Mouse (Mus musculus) retina, postnatal 7 days (tissue): ENCODE data around the gene Tmem132c.
A peak's percentile ranks its signal among the peaks of the same experiment; 100 is the strongest.

Source experiments
- DNase-seq: peaks from one replicate; pipeline ENCODE4 v3.0.0-alpha.2; 2012; ENCODE audit warnings: low read depth, low spot score

The Tmem132c gene

DNA sequence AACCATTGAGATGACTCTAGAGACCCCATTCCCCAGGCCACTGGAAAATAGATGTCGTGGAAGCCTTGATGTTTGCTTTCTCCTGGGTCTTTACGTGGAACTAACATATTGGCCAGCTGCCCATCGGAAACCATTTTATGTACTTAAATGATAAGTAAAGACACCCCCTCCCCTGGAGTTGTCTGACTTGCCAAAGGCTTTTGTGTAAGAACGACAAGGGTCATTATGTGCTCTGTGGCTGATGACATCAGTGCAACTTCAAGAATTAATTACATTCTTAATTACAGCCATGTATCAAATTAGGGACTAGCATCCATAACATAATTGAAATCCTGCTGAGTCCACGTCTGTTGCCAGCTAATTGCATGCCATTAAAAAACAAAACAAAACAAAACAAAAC is 45.3 kb downstream of the Tmem132c start:
- DNase-seq, result no peak

DNA sequence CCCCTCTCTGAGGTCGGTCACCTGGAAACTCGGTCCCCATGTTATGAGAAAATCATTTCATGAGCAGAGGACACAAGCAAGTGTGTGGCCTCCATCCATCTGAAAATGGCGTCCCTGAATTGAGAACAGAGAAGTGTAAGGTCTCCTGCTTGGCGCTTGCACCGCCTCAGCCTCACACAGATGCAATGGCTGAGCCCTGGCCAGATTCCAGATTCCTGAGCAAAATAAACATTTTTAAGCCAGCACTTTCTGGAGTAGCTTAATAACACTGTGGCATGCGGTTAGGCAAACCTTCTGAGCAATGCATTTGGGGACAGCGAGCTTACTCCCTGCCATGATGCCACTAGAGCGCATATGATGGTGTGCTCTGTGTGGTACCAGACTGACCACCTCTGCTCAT is 48.1 kb downstream of the Tmem132c start:
- no peak for DNase-seq

DNA sequence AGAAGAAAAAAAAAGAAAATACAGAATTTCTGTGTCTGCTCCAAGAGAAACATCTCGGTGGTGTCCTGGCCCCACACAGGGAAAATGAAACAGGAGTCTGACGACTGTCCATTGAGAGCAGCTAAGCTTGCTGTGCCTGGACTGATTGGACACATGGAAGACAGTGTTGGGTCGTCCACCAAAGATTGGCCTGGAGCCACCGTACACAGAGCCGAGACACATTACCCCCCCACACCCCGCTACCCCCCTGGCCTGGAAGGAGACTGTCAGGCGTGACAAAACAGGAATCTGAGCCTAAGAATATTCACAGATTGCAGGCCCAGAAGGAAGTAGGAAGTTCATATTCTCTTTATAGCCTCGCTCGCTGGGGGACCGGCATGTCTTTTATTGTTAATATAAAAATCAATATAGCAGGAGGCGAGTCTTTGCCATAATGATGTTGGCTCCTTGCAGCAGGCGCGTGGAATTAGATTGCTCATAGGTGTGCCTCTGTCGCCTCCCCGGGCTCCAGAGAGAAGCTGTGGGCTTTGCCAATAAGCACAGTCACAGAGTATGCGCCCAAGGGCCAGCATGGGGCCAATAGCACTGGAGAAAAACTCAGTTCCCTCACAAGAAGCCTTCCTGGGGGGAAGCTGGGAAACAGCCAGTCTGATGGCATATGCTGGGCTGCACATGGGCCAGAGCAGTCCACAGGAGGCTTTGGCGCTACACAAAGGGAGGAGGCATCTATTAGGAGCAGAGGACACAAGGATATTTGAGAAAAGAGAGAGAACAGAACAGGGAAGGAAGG is 49.0 kb downstream of the Tmem132c start:
- no peak for DNase-seq

DNA sequence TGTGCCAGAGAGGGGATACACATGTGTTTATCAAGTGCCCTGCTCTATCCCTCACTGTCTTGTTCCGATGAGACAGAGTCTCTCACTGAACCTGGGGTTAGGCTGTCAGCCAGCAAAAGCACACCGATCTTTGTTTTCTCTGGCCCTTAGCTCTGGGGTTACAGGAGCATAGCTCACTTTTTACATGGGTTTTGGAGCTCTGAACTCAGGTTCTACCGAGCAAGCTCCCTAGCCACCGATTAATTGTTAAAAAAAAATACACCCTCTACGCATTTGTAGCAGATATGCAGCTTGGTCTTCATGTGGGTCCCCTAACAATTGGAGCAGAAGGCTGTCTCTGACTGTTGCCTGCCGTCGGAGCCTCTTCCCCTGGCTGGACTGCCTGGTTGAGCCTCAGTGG is 50.0 kb downstream of the Tmem132c start:
- DNase-seq, result no peak

DNA sequence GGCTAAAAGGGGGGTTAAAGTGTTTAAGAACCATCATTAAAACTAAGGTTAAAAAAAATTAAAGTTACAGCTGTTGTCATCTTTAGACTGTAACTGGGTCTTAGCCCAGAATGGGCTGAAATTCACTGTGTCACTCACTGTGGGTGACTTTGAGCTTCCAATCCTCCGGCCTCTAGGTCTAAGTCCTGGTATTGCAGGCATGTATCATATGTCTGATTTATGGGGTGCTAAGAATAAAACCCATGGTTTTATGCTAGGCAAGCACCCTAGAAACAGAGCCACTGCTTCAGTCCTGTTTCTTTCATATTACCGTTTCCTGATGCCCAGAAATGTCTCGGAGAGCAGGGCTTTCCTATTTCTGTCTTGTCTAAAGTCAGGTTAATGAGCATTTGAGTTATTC is 52.1 kb downstream of the Tmem132c start:
- DNase-seq, result no peak

DNA sequence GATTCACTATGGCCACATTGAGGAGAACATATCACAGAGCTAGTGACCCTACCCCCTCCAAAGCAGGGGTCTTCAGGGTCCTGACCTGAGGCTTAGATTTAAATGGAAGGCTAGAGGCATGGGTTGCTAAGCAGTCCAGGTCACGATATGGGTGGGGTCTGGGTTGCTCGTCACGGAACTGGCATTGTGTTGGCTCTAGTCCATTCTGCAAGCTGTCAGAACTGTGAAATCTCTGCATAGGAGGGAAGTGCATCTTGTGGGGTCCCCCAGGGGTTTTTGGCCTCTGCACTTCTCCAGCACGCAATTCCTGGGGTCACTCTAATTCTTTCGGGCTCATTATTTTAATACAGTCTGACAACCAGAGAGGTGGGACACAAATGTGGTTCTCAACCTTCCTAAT is 55.9 kb downstream of the Tmem132c start:
- no peak for DNase-seq

DNA sequence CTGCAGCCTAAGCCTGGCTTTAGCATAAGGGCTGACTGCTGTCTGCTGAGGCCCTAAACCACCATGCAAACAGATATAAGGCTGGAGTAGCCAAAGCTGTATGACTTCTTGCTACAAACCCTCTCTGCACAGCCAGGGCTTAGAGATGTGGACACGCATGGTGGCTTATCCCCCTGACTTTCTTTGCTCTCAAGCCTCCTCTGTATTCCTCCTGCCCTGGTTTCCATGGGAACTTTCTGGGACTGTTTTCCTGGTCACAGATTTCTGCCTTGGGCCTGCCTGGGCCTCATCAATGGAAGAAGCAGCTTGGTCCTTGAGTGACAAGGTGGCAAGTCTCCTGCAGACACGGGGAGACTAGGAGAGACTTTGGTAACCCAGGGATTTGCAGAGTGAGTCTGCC is 56.5 kb downstream of the Tmem132c start:
- DNase-seq, result no peak

DNA sequence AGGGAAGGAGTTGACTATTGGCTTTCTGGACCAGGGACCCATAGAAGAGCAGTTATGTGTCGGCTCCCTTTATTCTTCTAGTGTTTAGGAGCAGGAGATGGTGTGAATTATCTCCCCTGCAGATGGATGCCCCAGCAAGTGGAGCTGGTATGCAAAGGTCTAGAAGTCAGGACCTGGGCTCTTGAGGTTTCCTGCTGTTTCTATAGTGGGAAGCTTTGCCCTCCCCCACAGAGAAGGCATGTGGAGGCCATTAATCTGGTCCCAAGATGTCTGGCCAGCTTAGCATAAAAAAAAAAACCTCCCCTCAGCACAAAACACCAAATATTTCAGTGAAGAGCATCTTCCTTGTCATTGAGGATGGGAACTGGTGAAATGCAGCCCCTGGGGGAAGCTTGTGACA is 57.4 kb downstream of the Tmem132c start:
- no peak for DNase-seq

DNA sequence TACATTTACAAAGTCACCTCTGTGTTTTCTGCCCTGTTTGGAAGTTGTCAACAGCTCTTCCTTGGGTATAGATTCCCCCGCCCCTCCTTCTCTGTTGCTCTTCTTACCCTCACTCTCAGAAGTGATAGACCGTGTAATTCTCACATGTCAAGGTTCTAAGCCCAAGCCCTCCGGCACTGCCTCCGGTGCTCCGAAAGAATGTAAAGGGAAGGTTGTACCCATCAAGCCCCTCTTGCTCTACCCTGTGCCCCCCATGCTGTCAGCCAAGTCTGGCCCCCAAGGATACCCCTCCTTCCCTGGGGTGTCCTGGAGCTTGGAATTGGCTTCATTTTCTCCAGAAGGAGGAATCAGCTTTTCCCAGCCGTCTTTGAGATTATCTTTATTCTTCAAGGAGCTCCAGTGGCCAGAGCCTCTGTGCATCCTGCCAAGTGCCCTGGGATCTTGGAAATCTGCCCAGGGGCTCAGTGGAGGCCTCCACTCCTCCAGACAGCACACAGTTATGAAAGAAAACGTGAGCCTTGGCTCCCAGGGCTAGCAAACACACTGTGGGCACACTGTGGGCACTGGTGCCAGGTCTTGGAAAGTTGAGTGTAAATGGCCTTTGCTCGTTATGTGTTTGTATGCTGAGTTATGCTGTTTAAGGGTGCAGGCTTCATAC is 59.1 kb downstream of the Tmem132c start:
- no peak for DNase-seq

DNA sequence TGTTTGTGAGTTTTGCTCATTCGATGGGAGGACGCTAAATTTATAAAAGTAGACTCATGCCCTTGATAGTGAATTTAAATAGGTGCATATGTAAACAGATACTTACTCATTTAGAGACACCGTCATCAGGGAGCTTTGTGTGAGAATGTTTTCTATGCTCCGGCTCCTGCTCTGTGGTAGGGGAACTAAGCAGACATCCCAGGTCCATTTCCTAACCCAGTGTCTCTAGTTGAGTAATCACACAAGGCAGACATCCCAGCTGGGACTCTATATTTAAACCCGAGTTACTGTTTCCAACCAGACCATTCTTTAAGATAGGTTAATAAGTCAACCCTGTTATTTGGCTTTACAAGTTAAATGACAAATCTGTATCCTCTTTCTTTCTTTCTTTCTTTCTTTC is 63.7 kb downstream of the Tmem132c start:
- DNase-seq, result no peak

DNA sequence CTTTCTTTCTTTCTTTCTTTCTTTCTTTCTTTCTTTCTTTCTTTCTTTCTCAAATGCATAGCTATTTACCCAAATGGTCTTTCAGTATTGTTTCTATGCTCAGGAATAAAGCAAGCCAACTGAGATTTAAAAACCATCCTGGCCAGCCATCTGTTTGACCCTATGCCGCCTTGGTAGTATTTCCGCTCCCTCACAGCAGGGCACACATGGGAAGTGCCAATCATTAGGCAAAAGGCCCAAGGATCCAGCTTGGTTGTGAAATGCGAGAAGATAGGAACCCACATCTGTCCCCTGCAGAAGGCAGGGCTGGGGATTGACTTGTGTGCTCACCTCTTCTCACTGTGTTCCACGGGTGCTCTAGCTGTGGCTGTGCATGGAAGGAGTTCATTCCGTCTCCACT is 64.1 kb downstream of the Tmem132c start:
- no peak for DNase-seq

DNA sequence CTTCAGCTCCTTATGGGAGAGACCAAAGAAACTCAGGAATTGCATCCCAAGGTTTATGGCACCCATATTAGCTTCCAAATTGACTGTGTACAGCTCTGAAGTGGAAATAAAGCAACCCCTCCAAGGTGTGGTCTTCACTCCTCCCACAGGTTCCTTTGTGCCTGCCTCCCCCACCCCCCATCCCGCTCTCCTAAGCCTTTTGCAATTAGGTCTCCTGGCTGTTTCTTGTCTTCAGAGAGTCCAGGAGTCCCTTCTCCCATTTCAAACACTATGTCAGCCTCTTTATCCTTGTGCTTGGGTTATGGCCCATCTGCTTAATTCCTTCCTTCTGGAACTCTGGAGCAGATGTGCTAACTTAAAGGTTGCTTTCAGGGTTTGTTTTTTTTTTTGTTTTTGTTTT is 65.1 kb downstream of the Tmem132c start:
- DNase-seq, result no peak

DNA sequence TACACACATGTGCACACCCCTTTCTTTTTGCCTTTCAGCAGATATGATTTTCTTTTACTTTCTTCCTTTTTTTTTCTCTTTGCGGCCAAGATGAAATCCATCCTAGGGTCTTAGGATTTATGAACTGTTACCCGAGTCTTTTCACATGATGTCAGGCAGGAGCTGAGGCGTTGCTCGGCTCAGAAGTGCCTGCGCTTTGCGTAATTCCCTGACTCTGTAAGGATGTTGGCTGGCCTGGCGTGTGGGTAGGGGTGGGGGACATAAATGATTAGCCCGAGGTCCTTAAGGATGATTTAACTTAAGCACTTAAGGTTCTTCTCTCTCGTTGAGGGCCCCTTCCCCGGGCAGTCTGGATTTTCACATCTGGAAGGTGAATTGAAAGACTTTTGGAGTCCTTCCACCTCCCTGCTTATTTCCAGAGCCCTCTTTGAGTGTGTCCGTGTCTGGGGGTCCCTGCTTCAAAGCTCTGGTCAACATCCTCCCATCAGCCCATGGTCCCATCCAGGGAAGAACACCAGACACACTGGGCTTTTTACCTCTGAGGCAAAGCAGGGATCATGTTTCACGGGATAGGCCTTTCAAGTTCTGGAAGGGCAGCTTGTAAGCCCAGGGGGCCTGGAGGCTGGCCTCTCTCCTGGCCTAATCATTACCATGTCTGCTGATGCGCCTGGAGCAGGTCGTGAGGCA is 68.9 kb downstream of the Tmem132c start:
- DNase-seq, result no peak

DNA sequence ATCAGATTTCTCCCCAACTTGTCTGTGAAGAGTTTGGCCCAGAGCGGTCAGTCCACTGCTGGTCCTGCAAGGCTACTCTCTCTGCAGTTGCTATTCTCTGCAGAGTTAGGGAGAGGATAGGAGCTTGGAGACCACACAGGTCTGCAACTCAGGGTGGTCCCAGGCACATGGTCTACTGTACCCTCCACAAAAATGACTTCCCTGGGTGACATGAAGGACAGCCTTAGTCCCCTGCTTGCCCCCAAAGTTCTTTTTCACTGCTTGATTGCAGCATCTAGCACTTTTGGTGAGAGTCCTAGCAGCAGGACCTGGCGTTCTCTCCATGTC is 69.4 kb downstream of the Tmem132c start:
- DNase-seq, result no peak

DNA sequence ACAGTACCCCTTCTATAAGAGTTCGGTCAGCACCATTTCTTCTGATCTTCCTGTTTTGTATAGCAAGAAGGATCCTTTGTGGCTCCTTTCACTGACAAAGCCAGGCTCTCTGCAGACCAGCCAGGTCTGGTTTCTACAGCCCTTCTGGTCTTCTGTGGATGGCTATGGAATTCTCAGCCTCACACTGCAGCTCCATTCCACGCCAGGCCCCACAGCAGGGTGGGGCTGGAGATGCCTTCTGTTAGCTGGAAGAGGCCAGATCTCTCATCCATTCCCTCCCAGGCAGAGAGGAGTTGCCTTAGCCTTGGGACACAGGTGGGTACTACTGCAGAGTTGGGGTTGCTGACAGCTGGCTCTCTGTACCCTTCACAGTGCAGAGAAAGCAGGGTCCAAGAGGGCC is 72.0 kb downstream of the Tmem132c start:
- DNase-seq, result no peak

DNA sequence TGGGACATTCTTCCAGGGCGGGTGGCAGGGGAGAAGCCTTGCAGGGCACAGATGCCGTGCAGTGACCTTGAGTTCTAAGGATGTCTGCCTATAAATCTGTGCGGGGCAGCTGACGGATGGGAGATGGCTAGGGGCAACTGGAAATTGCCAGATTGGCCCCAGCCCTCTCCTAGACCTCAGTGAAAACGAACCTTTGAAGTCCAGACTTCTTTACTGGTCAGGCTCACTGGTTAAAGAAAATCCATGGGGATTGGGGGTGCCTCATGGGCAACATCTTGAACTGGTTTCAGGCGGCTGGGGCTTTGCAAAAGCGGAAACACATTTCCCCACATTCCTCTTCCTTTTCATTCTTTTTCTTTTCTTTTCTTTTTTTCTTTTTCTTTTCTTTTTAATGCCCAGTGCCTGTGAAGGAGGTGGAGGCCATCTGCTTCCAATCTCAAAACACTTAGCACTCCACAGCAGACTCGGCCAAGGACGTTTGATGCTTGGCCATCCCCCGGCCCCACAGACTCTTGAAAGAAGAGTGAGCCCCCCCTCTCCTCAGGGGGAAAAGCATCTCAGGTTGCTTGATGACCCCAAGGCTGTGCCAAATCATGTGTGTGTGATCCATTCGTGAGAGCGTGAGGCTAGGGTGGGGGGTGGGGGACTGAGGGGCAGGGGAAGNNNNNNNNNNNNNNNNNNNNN is 77.6 kb downstream of the Tmem132c start:
- DNase-seq, result no peak

DNA sequence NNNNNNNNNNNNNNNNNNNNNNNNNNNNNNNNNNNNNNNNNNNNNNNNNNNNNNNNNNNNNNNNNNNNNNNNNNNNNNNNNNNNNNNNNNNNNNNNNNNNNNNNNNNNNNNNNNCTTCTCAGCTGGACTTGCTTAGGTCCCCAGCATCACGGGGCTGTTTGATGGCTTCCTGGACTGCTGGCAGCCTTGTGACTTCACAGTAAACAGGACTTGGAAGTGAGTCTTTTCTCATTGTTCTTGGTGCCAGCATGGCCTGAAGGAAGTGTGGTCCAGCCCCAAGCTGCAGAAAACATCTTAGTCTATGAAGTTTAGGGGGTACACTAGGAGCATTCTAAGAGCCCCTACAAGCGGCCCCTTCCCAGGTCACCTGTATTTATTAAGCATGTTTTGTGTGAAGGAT is 83.0 kb downstream of the Tmem132c start:
- DNase-seq, result no peak

DNA sequence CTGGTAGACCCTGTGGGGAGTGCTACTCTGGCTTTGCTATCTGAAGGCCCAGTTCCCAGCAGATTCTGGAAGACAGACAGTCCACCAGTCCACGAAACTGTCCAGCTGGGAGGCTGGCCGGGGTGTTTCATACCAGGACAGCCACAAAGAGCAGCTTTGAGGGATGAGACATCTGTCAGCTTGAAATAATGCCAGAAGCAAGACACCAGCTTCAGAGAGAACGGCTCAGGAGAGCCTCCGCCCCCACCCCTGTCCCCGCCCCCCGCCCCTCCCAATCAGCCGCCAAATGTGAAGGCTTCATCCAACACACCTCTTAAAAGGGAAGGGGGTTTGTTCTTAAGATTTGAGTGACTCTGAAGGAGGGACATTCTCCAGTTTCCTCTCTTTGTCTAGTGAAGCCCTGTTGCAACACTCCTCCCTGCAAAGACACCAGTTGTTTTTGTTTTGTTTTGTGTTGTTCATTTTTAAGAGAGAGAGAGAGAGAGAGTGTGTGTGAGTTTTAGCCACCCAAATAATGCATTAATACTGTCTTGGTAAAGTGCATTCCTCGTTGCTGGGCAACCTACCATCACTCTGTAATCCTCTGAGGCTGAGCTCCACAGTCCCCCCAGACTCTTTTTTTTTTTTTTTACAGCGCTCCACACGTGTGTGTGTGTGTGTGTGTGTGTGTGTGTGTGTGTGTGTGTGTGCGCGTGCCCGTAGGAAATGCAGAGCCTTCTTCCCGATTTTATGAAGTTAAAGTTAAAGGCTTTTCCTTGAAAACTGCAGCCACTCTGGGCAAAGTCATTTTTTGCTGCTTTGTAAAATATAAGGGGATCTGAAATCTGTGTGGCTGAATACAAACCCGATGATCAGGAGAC is 94.7 kb downstream of the Tmem132c start:
- peak; percentile 51 for DNase-seq

DNA sequence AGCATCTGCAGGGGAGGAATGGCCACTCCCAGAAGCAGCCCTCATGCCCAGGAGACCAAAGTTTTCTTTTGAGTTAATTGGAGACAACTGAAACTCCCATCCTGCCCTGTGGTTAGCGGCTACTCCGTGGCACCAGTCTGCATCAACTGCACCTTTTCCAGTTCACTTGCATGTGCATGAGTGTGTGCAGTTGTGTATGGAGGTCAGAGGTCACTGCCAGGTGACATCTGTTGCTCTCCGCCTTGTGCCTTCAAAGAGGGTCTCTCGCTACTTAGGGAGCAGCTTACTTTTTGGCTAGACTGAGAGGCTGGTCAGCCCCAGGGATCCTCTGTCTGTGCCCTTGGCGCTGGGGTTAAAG is 95.3 kb downstream of the Tmem132c start:
- DNase-seq, result no peak

DNA sequence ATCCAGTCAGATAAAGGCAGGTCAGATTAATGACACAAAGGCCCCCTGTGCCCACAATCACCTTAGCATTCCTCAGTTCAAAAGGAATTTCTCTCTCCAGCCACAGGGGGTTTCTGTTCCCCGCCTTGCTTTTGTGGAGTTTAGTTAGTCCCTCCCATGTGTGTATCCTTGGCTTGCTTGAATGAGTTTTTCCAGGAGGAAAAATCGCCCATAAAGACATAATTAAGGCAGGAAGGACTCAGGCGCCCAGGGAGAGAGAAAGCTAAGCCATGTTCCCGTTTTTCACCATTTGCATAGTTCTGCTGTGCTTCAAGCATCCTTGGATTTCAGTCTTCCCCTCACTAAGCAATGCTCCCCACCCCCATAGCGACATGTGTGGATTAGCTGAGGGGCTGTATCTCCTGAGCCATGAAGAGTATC is 97.4 kb downstream of the Tmem132c start:
- DNase-seq, result no peak

DNA sequence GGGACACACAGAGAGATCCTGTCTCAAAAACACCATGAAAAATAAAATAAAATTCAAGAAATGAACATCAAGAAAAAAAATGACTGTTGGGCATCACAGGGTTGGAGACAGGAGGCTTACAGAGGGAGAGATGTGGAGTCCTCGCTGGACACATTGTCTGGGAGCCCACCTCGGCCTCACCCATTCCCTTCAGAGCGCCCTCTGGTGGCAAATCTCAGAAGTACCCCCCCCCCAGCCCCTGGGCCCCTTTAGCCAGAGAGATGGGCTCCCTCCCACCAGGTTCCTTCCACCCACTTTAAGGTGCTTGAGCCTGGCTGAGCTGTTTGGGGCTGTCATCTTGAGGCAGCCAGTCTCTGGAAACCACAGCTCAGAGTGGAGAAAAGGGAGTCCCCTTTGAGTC is 99.5 kb downstream of the Tmem132c start:
- DNase-seq, result no peak

DNA sequence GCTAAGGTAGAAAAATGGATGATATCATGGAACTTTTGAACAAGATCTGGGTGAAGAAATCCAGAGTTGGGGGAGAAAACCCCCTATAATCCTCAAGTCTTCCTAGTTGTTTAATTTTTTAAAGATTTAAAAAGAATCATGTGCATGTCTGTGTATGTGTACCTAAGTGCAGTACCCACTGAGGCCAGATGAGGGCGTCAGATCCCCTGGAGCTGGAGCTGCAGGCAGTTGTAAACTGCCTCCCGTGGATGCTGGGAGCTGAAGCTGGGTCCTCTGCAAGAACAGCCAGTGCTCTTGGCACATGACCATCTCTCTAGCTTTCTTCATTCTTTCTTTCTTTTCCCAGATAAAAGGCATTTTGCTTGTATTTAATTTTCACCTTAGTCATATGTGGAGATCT is 103.1 kb downstream of the Tmem132c start:
- no peak for DNase-seq
